Mouse (Mus musculus) WW6 (cell line): ENCODE measurements at regions not wholly inside any gene's neighbourhood (a gene's known extent, or its start where the extent isn't known, plus 50 kb on each side); places are given as distances from the start of the nearest gene placed in this dataset.

Experiments used
- DNase-seq: peaks from one replicate; pipeline ENCODE4 v3.0.0-alpha.2; 2013; ENCODE audit warnings: low read depth, low spot score

DNA sequence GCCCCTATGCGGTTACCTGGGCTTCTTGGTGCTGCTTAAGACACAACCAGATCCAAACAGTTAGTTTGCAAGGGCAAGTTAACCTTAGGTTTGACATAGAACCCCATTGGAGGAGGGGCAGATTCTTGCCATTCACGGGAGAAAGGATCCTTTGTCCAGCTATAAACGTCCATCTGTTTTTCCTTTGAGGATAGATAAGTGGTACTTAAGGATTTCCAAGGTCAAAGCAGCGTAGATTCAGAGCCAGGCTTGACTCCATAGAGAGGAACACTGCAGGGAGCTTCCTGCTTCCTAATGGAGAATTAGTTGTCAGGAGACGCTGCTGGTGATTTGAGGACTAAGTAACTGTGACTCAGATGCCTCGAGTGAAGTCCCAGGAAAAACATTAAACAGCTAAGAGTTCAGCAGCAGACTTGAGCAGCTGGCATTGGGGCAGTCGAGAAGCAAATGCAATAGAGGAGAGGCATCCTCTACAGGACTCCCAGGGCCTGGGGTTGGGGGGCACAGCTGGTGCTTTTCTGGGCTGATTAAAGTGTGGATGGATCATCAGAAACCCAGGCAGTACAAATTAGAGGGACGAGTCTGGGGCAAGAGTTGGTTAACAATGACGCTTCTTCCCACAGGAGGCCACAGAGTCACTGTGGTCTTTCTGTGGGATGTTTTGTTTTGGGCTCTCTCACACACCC, 322.8 kb downstream of the Med10 start:
- DNase-seq: peak; percentile 72

DNA sequence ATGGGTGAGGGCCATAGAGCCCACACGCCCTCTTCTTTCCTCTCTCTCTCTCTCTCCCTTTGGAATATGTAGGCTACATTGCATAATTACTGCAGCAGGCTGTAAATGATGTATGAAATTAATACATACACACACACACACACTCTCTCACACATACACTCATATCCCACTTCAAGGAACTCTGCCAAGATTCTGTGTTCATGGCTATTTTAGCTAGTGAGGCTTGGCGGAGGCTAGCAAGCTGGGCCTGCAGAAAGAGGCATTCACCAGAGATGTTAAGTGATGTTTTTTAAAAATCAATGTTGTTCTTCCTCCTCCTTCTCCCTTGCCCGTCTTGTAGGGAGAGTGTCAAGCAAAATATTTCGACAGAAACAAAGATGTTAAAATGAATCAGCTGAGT, 325.1 kb downstream of the Med10 start:
- no peak for DNase-seq

DNA sequence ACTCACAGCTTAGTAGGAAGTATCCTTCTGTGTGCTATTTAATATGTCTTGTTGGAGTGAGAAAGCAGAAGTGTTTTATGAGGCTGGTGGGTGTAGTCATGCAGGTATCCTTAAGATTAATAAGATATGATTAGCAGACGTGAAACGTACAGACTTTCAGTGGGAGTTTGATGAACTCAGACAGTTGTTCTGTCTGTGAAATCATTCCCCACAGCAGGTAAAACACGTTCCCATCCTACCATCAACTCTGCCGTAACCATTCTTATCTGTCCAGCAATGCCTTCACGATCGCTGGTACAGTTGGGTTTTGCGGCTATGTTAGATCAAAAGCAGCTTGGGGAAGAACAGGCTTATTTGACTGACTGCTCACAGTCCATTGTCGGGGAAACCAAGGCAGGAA, 332.3 kb downstream of the Med10 start:
- DNase-seq: no peak

DNA sequence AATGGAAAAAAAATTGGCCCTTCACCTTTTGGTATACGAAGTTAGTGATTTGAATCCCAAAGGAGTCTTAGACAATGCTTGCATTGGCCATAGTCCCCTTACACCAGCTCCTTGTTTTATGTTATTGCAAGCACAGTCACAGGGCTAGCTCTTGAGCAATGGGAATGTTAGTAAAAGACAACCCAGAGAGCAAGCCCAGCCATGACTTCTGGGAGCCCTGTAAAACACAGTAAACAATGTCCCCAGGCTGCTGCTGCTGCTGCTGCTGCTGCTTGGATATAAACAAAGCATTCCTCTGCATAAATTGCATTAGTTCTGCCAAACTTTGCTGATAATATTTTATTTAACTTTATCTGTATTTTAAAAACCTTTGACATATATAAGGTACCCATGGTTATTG, 334.0 kb downstream of the Med10 start:
- no peak for DNase-seq

DNA sequence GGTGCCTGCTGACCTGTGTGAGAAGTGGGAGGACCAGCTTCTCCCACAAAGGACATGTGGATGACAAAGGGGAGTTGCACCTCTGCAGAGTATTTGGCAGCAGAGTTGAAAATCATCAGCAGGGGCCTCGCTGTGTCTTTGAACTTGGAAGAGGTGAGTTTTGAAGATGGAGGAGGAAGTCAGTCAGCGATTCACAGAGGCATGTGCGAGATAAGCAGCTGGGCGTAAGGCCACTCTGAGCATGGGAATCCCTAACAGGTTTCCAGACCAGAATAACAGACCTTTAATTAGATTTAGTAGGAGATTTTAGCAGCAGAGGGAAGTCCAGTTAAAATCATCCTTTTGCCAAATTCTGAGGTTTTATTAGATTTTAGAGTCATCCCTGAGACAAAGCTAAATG, 342.3 kb downstream of the Med10 start:
- DNase-seq: no peak

DNA sequence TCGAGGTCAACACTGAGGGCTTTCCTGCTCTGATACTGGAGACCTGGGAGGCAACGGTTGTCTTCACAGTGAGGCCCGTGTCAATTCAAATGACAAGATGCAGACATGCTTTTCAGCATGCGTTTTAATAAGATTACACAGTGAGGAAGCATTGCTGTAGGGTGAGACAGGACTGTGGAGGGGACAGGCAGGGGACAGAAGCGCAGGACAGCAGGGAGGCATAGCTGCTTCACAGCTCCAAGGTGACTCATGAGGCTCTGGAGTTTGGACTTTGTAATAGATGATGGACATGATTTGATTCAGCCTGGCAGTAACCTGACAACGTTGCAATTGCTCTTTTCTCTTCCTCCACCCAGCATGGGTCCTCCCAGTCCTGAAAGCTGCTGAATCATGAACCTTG, 343.3 kb downstream of the Med10 start:
- DNase-seq: no peak

DNA sequence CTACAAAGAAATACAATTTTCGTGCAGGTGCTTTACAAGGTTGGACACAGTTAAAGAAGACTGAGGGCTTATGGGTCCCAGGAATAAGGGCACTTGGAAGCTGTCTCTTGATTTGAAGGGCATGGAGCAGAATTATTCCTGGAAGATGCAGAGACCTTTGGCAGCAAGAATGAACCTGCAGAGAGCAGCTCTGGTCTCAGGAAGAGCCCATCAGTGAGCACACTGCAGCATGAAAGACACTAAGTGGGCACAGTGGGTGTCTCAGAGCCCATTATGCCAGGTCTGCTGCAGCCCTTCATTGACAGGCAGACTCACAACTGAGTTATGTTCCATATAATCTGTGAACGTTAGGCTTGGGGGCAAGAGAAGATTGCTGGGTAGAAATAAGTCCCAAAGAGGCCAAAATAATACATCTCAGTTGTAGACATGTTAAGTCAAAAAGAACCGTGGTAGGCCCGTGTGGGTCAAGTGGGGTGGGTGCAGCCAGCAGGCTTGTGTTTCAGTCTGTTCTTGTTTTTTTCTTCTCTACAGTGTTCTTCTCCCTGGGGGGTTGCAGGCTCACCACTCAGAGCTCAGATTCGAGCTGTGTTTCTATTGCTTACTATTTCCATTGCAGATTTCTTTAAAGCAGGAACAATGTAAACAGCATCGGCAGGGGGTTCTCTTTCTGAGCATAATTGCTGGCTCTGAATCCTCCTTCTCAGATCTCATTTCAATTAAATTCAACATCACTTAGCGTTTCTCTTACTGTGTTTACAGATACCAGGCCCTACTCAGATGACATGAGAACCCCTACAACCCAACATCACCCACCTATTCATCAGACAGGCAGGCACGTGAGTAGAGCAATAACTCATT, 347.1 kb downstream of the Med10 start:
- no peak for DNase-seq

DNA sequence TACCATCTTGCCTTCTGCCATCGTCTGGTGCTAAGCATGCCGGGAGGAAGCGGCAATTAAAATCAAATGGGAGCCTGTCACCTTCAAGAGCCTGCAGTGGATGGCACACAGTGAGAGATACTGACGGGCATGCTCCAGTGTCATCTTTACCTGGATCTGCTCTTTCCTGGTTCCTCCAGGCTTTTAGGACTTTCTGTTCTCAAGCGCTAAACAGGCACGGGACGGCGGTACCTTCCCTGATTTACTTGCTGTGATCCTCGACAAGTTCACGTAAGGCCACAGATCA, 347.6 kb downstream of the Med10 start:
- no peak for DNase-seq

DNA sequence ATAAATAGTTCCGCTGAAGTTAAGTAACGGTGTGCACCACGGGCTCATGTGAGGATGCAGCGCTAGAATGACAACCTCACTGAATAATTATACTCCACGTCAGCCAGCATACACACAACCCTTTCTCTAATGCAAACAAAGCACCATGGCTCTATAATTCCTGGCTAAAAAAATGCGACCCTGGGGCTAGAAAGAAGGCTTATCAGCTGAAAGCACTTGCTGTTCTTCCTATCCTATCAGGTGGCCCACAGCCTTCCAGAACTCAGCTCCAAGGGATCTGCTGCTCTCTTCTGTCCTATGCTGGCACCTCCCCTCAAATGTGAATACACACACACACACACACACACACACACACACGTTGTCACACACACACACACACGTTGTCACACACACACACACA, 350.9 kb downstream of the Med10 start:
- DNase-seq: no peak

DNA sequence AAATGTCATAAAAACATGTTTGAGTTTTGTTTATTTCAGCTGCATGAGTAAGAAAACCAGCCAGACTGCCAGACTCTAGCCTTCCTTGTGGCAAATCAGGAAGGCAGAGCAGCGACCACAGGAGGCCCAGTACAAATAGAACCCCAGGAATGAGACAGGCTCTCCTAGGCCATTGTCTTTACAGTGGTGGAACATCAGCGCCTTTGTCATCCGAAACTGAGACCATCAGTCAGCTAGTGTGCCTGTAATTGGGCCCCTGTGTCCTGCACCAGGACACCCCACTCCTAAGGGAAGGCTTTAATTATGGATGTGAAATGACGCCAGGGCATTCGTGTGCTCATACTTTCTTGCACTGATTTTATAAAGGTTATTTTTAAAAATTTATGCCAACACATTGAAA, 353.4 kb downstream of the Med10 start:
- DNase-seq: no peak

DNA sequence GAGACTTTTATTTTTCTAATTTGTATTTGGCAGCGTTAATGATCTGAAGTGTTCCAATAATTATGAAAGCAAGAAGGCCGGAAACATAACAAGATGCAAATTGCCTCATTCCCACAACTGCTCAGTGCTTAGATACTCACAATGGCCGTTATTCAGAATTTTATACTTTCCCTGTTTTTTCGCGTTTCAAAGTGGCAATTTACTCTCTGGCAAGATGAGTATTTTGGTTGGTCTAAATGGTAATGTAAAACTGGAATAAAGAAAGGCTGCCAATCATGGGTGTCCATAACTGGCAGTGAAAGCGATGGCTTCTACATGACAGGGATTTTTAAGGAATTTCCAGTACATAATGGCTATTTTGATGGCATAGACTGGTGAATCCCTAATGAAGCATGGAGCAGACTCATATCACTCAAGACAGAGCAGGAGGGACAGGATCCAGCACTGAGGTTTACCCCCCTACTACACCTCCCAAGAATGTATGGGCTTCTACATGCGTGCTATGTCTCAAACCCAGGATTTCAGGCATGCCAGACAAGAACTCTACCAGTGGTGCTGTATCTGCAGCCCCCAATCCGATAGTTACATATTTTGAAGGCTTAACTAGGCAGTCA, 354.9 kb downstream of the Med10 start:
- DNase-seq: no peak

DNA sequence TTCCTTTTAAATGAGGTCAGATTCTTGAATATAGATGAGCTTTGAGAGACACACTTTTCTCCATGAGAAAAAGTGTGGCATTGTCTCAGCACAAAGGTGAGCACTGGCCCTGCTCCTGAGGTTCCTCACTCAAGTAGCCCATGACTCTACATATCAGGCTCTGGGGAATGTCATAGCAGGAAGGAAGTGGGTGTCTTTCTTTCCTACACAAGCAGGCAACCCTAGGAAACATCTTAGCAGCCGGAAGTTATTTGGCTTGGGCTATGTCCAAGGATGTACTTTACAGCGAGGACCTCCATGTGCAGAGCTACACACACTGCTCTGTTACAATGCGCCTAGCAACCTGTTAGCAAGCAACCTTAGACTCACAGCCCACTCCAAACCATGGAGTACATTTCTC, 356.9 kb downstream of the Med10 start:
- DNase-seq: no peak

DNA sequence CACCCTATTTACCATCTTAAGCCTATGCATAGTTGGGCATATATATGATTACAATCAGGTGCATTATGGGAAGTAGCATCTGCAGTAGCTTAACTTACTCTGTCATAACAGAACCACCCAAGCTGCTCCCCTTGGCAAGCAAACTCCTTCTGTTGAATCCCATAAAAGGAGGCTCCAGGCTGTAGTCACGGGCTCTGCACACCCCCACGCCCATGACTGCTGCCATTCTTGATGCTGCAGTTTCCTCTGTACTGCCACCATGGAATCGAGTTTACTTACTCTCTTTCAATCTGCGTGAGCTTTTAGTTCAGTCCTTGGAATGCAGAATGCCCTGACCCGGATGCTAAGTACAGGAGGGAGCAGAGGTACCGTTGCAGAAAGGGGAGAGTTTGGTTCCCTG, 357.4 kb downstream of the Med10 start:
- DNase-seq: no peak

DNA sequence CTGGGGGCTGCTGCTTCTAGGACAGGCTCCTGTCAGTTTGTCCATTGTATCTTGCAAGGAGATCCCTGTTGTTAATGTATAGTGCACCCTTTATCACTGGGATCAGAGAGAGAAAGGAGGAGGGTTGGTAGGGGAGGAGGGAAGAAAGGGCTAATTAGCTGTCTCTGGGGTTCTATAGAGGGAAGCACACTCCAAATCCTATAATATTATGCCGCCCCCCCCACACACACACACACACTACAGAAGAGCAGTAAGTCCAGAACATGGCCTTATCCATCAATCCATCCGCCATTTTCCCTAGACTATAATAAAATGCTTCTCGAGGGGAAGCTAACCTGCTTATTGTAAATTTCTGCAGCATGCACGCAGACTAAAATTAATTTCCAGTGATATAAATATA, 359.9 kb downstream of the Med10 start:
- DNase-seq: no peak

DNA sequence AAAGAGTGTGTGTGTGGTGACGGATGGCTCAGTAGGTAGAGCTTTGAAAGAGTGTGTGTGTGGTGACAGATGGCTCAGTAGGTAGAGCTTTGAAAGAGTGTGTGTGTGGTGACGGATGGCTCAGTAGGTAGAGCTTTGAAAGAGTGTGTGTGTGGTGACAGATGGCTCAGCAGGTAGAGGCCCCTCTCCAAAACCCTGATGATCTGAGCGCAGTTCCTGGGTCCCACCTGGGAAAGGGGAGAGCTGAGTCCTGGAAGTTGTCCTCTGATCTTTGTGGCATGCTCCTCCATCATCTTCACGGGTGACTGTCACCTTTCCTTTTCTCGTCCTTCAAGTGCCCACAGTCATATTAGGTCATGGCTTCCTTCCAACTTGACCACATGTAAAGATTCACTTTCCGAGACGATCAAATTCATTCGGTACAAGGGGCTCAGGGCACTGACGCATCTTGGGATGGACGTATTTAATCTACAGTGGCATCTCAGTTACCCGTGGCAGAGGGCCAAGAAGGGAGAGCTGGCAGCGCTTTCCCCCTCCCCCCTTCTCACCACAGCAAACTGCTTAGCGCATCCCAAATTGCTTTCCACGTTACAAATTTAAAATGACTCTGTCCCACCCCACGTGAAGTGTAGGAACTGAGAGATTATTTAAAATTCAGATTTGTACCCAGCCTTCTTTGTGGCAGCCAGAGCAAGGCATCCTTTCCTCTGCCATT, 363.5 kb downstream of the Med10 start:
- DNase-seq: no peak

DNA sequence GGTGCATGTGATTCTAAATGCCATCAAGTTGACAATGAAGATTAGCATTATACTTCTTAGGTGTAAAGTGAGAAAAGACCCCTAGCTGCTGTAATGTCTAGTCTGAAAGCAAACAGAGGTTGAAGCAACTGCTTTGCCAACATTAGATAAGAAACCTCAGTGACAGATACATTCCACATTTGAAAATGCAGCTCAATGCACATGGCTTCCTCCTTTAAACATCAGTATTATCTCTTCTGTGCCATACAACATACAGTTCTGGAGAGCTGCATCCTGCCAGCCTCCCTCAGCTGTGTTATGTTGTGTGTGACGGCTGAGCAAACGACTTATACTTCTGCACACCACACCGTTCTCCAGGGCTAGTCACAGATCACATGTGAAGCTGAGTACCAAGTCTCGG, 365.6 kb downstream of the Med10 start:
- DNase-seq: no peak

DNA sequence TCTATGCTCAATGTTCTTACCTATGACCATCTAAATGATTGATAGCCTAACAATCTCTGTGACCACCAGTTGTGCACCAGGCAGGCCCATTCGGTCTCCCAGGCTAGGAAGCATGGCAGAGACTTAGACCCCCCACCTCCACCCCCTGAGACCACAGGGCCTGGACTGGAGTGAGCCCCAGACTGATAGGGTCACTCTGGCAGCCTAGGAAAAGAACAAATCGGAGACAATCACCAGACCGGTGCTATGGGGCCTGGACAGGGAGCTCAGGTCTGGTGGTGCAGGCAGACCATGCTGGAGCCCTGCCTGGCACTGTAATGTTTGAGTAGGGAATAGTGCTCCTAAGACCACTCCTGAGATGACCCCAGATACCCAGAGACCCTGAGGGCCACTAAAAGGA, 366.7 kb downstream of the Med10 start:
- DNase-seq: no peak

DNA sequence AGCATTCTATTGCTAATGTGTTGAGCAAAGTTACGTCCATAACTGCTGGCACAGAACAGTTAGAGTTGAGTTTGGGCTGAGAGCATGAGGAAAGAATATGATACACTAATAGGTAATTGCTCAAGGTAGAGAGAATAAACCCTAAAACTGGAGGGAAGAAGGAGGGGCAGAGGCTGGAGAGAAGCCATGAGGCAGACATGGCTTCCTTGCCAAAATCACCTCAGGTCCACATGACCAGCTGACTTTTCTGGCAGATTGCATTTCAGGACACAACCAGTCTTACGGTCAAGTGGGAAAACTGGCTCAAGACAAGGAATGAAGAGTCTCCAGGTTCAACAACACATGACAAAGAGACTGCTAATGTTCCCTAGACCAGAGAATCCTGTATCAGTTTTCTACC, 374.9 kb downstream of the Med10 start:
- DNase-seq: no peak

DNA sequence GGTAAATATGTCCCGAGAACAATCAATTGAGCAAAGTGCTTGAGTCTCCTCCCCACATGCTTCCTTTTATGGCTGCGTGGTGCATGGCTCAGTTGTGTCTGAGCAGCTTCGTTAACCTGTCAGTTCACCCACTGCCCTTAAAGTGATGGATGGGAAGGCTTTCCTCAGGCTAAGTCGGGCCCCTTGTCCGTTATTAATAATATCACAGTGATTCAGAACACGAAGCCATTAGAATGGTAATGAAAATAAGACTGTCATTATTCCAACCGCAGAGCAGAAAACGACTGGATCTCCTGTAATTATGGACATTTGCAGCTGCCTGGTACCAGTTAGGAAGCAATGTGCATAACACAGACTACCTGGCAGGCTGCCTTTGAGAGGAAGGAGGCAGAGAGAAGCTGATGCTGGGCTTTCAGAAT, 375.9 kb downstream of the Med10 start:
- DNase-seq: no peak

DNA sequence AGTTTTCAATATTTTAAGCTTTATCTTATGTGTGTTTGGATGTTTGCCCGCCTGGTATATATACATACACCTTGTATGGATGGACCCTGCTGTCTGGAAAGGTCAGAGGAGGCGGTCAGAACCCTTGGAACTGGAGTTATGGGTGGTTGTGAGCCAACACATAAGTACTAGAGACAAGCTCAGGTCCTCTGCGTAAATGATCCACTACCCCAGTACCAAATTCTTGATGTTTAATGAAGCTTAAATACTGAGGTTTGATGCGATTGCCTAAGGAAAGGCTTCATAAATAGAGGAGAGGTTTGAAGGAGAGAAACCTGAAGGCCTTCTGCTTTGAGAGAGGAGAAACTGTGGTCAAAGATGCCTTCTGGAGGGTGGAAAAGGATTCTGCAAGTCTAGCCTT, 388.8 kb downstream of the Med10 start:
- no peak for DNase-seq

DNA sequence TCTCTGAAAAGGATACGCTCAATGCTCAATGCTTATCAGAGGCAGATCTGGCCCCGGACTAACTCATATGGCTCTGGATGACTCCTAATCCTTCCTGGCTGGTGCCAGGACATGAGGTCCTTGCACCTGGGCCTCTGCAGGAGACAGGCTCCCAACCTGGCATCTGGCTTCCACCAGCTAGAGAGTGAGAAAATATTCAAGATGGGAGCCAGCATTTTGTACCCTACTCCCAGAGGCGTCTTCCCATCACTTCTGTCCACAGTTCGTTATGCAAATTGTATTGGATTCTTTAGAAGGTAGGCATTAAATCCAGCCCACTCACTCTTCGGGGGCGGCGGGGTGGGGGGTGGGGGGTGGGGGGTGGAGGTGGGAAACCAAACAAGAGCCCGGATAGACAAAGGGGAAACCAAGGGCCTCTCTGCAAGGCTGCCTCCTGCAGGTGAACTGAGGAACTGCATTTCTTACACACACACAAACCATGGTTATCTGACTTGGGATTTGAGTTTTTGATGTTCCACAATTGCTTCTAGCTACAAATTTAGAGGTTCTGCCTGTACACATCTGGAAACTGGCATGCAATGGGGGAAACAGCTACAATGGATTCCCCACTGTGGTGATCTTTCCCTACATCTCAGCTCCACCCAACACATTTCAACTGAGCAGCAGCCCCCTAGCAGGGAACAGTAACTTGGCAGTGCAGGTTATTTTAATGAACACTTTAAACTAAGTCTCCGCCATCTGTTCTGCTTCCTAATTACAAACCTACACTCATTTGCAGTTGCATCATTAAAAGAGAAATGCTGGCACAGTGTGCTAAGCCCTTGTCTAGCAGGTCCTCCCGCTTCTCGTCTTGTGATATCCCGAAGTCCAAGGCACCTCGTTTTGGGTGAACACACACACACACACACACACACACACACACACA, 390.2 kb downstream of the Med10 start:
- no peak for DNase-seq
